Mouse (Mus musculus): Measurements from ENCODE around the gene Gm3435.
"Not testable (repeated sequence)": the region's sequence is repeated elsewhere in the genome, so short reads cannot be mapped to it uniquely, and the experiment has no call there.

Gm3435 gene

DNA sequence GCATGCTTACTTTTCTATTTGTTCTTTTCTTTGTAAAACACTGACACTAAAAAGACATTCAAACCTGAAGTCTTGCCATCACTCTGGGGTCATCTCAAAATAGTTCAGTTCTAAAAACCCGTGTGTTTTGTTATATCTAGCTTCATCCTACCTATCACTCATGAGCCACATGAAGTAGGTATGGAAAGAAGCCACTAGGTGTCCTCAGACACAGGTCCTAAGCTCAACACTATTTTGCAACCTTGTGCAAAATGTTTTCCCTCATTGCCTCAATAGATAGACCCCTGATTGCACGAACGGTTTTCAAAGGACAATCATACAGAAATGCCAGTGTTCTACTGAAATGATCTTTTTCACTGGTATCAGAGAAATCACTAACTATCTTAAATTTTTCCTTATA lies 30.5 kb downstream of the Gm3435 start:
- DNase-seq (ENCODE audit: low spot score), result not testable (repeated sequence)

DNA sequence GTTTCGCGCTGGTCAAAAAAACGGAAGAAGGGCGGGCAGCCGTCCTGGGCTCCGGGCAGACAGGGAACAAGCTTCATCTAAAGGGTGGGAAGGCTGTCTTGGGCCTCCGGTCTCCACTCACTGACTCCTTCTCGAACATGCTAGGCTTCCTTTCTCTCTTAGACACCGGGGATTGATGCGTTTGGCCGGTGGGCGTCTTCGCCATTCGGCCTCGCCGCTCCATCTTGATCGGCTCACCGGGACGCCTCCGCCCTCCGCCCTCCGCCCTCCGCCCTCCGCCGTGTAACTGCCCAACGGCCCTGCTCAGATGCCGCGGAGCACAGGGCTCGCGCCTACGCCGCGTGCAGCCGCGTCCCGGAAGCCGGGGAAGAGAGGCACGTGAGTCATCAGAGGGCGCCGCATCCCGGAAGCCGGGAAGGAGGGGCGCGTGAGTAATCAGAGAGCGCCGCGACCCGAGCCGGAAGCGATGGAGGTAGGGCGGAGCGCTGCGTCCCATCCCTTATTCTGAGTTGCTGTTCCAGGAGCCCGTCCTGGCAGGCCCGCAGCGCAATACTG lies 31.3 kb downstream of the Gm3435 start, which contains the start of the genes Ermard, Tcte3 and Gm3448:
Gene Ermard (plus strand): TSS at position 34 of the 555 bp plus-strand sequence.
Gene Tcte3 (minus strand): TSS at position 314 of the 555 bp plus-strand sequence.
Gene Gm3448 (minus strand): TSS at position 363 of the 555 bp plus-strand sequence.
- not testable (repeated sequence) for DNase-seq (ENCODE audit: low spot score)

DNA sequence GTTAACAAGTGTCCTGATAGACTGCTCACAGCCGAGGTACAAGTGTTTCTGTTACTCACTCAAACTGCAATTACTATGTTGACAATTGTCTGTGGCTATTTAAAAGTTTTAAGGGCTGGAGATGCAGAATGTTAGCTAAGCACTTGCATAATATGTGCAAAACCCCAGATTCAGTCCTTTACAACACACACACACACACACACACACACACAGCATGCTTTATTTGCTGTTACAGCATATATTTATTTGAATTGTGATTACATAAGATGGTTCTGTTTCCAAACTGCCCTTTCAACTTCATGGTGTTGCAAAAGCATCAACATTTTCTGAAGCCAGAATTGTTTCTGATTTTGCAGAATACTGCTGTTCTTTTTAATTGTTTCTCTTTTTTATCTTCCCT lies 40.4 kb downstream of the Gm3435 start:
- not testable (repeated sequence) for DNase-seq (ENCODE audit: low spot score)

DNA sequence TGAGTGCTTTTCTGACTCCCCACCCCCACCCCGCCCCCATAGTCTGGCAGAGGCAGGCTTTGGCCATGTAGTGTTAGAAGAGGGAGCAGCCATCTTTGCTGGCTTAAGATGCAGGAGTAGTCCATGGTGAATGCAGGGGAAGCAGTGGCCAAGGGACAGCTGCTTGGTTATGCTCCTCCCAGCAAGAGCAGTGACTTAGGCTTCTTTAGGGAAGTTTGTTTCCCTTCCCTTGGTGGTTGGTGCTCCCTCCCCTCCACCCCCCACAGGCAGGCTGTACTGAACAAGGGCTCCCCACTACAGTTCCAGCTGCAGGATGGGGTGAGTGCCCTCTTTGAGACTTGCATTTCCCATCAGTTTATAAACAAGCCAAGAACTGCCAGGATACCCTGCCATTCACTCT lies 42.8 kb downstream of the Gm3435 start:
- not testable (repeated sequence) for DNase-seq (ENCODE audit: low spot score)

DNA sequence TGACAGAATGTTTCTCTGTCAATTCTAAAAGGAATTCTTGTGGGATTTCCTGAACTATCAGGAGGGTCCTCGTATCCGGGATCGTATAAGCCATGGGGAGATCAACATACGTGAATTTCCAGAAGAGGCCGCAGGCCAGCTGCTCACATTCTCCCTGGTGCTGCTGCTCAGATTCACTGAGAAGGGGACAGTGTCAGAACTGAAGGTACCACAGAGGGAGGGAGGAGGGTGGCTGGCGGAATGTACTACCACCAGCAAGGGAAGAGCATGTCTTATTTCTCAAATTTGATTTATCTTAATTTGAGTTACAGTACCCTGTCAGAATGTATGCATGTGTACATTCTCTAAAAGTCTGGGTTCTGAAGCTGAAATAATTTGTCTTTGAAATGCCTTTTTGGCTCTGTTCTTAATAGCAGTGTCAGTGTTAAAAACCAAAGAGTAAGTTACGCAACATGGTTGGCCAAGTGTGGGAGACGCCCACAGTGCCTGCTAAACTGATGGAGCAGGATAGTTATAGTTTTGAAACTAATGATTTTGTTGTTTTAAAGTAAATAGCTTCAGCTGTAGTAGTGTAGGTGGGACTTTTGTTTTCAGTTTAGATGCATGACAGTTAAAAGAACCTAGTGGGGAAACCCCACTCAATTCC lies 43.3 kb downstream of the Gm3435 start:
- DNase-seq (ENCODE audit: low spot score), result not testable (repeated sequence)

DNA sequence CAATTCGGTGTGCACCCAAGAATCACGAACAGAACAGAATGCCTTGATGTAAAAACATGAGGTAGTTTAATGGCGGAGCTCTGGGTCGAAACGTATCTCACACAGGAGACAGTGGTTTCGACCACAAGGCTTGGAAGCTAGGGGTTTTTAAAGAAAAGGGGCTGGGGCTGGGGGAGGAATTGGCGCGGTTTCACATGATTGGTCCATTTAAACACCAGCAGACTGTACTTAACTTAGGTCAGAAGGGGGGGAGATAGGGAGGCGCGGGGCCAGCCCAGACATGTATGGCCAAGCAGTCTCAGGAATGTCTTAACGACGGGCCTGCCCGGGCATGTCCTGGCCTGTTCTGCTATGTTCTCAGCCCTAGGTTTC lies 43.8 kb downstream of the Gm3435 start:
- not testable (repeated sequence) for DNase-seq (ENCODE audit: low spot score)

DNA sequence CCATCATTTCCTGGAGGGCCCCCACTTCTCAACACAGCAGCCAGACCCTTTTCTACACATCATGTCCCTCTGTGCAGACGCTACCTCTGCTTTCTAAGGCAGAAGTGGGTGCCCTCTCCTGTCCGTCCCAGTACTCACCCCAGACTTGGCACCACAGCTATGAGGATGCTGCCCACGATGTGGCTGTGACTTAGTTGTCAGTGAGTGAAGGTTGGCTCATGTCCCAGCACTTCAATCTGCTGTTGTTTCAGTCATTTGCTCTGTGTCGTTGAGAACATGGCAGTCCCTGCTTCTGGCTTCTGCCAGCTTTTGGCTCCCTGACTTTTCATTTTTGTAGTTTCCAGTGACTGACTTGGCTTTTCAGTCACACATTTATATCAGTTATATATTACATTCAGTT lies 45.9 kb downstream of the Gm3435 start:
- no peak for DNase-seq (ENCODE audit: low spot score)

DNA sequence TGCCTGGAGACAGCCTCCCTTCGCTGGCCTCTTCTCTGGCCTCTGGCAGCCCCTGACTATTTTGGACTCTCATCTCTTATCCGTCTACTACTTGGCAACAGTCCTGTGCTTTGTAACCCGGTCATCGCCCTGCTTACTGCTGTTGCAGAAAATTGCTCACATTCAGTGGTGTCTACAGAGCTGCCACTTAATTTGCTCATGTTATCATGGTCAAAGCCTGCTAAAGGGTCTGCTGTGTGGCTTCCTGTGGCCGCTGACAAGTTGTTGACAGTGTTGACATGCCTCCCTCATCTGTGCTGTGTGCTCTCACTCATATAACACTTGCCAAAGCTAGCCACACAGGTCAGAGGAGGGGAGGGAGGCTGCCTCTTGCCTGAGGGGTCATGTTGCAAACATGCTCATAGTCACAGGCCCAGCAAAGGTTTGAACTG lies 48.2 kb downstream of the Gm3435 start:
- DNase-seq (ENCODE audit: low spot score), result peak; percentile 37

DNA sequence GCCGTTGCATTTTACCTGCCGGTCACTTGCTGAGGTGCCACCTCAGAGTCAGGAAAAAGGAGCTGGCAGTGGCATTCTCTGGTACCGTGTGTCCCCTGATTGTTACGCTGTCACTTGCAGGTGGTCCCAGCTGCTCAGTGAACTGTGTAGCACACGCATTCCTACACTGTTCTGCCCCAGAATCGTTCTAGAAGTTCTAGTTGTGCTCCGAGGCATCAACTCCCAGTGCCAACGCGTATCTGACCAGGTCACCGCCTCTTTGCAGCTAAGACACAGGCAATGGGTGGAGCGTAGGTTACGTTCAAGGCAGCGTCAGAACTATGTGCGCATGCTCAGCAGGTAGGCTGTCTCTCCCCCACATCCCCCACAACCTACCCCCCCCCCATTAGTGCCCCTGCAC lies 49.7 kb downstream of the Gm3435 start:
- no peak for DNase-seq (ENCODE audit: low spot score)

DNA sequence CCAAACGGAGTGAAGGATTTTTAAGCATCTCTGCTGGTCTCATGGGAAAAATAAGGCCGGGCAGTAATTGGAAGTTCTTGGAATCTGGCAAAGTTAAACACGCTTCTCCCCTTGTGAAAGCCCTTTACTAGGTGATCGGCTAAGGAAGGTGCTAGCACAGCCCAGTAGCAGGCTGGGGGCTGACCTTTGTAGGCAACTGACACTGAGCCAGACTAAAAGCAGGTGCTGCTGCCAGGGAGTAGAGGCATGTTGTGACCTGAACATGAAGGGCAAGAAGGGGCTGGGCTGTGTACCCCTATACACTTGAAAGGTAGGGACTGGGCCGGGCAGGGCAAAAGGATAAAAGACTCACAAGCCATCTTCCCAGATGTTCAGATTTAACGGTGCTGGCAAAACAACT lies 50.4 kb downstream of the Gm3435 start:
- no peak for DNase-seq (ENCODE audit: low spot score)

DNA sequence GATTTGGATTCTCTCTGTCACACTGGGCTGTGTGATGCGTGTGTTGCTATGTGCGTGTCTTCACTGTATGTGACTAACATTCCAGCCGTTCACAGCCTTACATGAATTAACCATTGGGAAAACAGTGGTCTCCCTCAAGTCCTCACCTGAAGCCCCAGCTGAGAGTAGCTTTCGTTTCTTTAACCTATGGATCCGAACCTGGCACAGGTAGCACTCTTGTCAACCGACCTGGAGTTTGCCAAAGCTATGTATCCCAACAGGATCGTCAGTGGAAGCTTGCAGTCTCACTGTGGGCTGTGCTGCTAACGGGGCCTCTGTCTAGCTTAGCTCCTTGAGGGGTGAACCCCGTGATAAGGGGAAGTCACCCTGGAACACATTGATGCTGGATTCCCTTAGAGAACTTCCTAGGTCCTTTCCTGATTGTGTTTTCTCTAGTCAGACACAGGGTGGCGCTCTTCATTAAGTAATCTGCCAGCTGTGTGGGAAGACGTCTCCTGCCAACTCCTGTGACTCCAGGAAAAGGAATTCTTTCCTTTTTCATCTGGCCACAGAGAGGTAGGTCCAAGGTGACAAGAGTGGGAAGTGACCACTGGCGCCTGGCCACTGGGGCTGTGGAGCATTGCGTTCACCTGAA lies 55.5 kb downstream of the Gm3435 start:
- peak; percentile 87 for DNase-seq (ENCODE audit: low spot score)

DNA sequence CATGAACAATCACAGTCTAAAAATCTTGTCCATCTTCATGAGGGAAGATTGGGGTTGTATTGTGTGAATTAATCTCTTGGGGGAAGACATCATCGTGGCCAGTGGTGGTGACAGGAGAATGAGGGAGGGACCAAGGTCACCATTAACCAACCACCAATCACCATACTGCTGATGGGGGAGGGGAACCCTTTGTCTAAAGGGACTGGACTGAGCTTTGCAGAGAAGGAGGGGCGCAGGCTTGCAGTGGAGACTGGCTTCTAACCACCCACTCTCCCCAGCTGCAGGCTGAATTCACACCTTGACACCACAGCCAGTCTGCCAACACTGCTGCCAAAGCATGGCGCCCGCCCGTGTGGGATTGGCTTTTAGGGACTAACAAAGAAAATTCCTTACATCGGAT lies 56.1 kb downstream of the Gm3435 start:
- DNase-seq (ENCODE audit: low spot score), result peak; percentile 58

DNA sequence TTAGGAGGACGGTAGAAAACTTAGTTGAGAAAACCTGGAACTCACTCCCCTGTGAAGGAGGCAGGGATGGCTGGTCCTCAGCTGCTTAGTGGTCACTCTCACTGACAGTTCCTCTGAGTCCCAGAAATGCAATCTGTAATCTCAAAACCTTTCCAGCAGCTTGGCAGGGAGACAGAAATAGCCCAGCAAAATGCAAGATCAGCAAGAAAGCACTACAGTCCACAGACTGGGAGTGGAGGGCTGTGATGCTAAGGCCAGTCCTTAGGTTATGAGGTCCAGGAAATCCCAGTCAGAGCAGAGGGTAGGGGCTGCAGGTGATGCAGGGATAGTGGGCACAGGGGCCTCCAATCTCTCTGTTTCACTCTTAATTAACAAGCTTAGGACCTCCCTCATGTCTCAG lies 56.9 kb downstream of the Gm3435 start:
- peak; percentile 53 for DNase-seq (ENCODE audit: low spot score)

DNA sequence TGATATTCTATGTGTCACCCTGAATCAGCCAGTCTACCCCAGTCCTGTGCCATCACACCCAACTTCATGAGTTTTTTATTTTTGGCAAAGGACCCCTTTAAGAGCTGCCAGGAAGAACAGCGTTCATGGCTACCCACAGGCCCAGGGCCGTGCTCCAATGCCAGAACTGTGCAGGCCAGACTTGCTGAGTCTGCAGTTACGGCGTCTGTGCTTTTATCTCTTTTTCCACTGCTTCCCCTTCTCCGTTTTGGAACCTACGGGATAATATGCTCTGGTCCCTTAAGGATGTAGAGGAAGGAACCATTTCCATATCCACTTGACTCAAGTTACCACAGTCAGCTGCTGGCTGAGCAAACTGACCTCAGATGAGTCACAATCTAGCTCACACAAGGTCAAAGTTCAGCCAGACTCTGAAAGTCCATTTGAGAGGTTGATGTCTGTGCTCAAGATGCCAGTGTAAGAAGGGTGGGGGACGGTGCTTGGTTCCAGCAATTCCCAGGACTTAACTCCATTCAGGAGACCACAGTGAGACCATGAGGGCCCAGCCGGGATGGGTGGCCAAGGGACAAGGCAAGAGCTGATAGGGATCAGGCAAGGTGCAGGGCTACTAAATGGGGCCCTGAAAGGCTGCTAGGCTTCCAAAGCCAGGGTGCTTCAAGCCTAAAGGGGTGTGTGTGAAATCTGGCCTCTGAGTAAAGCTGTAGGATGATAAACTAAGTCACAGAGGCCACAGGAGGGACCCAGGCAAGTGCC lies 58.2 kb downstream of the Gm3435 start:
- no peak for DNase-seq (ENCODE audit: low spot score)

DNA sequence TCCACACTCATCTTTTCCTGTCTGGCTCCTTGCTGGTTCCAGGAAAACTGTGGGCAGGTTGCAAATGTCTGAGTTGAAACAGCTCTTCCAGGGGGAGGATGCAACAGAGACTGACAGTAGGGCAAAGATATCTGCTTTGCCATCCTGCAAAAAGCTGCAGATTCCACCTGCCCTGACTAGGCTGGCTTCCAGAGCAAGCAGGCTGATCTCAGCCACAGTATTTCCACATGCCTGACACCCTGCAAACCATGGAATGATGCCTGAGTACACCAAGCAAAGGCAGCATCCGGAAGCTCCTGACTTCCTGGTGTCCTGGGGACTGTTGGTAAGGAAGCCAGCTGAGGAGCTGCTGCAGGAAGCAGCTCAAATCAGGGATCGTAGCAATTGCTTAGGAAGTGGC lies 59.1 kb downstream of the Gm3435 start:
- no peak for DNase-seq (ENCODE audit: low spot score)

Data from MN1 (cell line).